Mouse (Mus musculus): ENCODE measurements around the gene Lbhd2. TPM values are rescaled to one million over a fixed set of nuclear protein-coding genes. Genes with fewer than 3 reads are reported as not detected.

Gene Lbhd2
- total RNA-seq, 2 experiments from 2014 or later = not detected

- DNase-seq = peak in 1 of 2 experiments; percentile 40
Measured at GRCm38 (mm10) chr12:111432097-111432496, 25.5 kb downstream of the Lbhd2 start.

DNA sequence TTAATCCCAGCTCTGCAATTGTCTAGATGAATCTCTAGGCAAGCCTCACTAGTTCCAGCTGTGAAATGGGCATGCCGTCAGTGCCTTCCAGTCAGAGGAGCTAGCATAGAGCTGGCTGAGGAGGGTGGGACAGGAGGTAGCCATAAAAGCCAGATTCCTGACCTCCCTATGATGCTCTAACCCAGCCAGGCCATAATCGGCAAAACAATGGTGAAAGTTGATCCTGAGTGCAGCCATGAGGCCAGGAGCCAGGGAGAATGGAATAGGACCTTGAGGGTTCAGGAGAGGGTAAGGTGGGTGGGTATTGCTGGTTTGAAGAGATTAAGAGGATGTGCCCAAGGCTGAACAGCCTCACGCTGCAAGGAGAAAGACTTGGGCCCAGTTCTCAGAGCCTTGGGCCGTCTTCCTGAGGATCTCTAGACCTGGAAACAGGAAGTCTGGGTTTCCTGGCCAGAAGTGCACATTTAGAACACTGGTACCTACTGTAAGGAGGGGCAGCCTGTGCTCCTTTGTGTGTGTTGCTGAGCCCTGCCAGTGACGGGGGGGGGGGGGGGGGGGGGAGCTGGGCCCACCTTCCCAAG is 26.2 kb downstream of the Lbhd2 start:
- DNase-seq = no peak

DNA sequence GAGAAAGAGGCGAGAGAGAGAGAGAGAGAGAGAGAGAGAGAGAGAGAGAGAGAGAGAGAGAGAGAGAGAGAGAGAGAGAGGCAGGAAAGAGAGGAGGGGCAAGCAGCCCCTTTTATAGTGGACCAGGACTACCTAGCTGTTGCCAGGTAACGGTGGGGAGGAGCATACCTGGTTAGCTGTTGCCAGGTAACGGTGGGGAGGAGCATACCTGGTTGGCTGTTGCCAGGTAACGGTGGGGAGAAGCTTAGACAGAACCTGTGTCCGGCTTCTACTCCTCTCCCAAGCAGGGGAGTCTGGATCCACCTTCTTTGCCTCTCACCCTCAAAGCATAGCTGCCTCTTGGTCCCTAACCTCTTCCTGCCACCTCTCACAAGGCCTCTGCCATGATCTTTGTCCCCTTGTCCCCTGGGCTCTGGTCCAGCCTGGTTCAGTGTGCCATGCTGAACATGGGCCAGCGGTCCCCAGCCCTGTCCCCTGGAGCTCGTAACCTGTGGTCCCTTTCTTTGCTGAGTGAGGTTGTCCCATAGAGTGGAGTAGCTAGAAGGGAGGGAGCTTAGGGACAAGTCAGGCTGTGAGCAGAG is 27.6 kb downstream of the Lbhd2 start:
- no peak for DNase-seq

- DNase-seq = peak in 1 of 2 experiments; percentile 61
Measured at GRCm38 (mm10) chr12:111434745-111435327, 28.2 kb downstream of the Lbhd2 start.

DNA sequence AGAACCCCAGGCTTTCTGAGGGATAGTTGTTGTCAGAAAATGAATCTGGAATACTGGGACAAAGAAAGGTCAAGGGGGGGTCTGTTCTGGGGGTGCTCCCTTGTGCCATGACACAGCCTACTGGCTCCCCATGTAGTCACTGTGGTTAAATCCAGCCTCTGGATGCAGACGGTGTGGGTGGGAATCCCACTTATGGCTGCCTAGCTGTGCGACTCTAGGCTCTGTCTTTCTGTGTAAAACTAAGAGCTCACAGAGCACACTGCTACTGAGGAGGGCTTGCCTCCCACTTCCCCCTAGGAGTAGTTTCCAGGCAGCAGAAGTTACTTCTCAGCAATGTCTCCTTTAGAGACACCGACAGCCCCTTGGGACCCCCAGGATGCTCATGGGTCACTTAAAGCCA is 29.6 kb downstream of the Lbhd2 start:
- no peak for DNase-seq

- DNase-seq = peak; percentile 54 to 57
Measured at GRCm38 (mm10) chr12:111436640-111437039, 30.0 kb downstream of the Lbhd2 start.

- peak; percentile 33 to 41 for DNase-seq
Measured at GRCm38 (mm10) chr12:111437222-111437900, 30.8 kb downstream of the Lbhd2 start.

- no peak for DNase-seq
Measured at GRCm38 (mm10) chr12:111438850-111439249, 32.2 kb downstream of the Lbhd2 start.

- peak in 1 of 2 experiments; percentile 7 for DNase-seq
Measured at GRCm38 (mm10) chr12:111440701-111441373, 34.2 kb downstream of the Lbhd2 start.

DNA sequence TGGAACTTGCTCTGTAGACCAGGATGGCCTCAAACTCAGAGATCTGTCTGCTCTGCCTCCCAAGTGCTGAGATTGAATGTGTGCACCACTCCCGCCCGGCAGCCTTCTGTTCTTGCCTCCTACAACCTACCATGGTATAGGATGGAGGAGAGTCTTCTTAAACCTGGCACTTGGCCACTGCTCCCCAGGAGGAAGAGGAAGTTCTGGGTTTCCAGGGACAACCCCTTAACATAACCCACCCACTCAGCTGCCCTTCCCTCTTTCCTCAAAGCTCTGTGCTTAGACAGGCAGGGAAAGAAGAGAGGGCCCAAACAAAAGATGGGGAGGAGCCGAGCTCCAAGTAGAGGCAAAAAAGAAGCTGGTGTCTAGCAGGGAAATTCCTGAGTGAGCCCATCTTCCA is 34.9 kb downstream of the Lbhd2 start:
- DNase-seq = peak; percentile 38 to 48

- peak; percentile 90 to 95 for DNase-seq
Measured at GRCm38 (mm10) chr12:111442309-111443010, 35.9 kb downstream of the Lbhd2 start, which contains the start of gene Tnfaip2. TSS of gene Tnfaip2 (plus strand) at chr12:111442469.

GRCm38 (mm10) chr12:111443011-111443870 is 36.6 kb downstream of the Lbhd2 start:
- peak; percentile 59 to 73 for DNase-seq

GRCm38 (mm10) chr12:111443921-111444831 is 37.6 kb downstream of the Lbhd2 start:
- DNase-seq = peak; percentile 48 to 58

DNA sequence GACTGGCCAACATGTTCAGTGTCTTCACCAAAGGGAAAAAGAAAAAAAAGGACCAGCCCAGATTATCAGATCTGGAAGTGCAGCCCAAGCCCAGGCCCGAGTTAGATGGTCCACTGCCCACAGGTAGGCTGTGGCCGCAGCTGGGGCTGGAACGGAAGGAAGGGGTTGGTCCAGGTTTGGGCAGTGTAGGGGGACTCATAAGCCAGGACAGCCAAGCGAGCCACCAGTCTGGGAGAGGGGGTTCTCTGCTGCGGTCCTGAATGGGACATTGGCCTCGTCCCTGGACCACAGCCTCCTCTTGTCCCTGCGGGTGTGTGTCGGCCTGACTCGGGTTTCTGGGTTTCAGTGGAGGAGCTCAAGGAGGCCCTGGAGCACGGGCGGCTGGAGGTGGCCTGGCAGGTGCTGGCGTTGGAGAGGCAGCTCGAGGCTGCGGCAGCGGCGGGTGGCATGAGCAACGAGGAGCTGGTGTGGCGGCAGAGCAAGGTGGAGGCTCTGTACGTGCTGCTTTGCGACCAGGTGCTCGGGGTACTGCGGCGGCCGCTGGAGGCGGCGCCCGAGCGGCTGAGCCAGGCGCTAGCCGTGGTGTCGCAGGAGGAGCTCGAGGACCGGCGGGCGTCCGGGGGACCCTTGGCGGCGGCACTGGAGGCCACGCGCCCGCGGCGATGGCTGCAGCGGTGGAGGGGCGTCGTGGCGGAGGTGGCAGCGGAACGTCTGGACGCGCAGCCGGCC is 38.7 kb downstream of the Lbhd2 start:
- DNase-seq = peak in 1 of 2 experiments; percentile 9

DNA sequence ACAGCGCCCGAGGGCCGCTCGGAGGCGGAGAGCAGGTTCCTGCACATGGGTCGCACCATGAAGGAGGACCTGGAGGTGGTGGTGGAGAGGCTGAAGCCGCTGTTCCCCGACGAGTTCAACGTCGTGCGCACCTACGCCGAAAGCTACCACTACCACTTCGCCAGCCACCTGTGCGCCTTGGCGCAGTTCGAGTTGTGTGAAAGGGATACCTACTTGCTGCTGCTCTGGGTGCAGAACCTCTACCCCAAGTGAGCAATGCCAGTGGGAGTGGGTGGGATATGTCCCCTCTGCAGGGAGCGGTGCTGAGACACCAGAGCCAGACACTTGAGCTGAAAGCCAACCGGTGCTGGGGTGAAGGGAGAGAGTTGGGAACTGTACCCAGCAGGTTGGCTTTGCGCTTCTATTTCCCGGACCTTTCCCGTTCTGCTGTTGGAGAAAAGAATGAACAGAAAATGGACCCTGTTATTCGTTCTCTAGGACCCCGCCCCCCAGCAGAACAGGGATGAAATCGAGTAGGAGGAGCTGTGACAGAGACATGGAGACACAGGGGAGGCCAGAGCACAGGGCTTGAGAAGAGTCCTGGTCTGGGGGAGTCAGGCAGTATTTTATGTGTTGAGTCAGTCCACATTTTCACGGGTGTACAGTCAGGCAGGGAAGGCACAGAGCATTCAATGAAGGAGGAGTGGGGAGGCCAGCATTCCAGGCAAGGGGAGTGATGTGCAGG is 39.4 kb downstream of the Lbhd2 start:
- no peak for DNase-seq

GRCm38 (mm10) chr12:111446745-111447144 is 40.1 kb downstream of the Lbhd2 start:
- peak in 1 of 2 experiments; percentile 13 for DNase-seq

DNA sequence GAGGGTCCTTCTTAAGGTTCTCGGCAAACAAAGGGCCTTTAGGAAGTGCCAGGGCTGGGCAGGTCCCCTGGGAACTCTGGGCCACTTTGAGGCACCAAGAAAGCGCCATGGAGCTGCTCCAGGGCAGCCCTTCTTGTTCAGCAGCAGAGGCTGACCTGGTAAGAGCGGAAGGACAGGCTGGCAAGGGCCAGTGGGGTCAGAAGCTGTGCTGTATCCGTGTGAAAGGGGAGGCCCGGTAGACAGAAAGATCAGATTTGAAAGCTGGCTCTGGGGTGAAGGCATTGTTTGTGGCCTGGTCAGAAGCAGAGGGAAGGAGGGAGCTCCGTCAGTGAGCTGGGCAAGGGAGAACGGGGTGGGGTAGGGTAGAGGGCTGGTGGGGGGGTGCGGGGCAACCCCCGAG is 40.7 kb downstream of the Lbhd2 start:
- peak in 1 of 2 experiments; percentile 8 for DNase-seq

Measured in heart, adult 18-20 months (tissue).